Mouse (Mus musculus) lung, postnatal 36 days (tissue): ENCODE data around the gene Krtap19-1.
A peak's percentile ranks its signal among the peaks of the same experiment; 100 is the strongest.

Experiments used
- DNase-seq: peaks from one replicate; pipeline ENCODE4 v3.0.0; 2022; ENCODE audit warnings: mixed read lengths

The Krtap19-1 gene

GRCm38 (mm10) chr16:88869311-88869710, at the start of gene Krtap19-1:
Gene Krtap19-1 (minus strand): TSS chr16:88869411.
- no peak for DNase-seq

DNA sequence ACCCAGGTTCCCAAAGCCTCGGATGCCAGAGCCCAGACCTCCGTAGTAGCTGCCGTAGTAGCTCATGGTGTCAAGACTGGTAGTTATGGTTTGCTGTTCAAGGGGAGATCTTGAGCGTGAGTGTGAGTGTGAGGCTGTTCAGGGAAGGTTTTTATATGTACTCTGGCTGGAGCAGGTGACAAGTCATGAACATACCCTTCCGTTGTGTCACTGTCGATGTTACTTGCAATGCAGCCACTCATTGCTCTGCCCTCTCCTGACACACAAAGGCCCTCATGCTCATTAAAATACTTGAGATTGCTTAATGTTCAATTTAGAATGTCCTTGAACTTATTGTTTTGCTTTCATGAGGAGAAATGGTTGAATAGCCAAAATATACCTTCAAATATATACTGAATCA, 27.1 kb upstream of the Krtap19-1 start, which contains the start of gene Krtap19-5:
Gene Krtap19-5 (minus strand): TSS at position 101 of the 400 bp plus-strand sequence.
- no peak for DNase-seq

- DNase-seq: no peak
Observed at GRCm38 (mm10) chr16:88886870-88887269, 17.7 kb upstream of the Krtap19-1 start.

DNA sequence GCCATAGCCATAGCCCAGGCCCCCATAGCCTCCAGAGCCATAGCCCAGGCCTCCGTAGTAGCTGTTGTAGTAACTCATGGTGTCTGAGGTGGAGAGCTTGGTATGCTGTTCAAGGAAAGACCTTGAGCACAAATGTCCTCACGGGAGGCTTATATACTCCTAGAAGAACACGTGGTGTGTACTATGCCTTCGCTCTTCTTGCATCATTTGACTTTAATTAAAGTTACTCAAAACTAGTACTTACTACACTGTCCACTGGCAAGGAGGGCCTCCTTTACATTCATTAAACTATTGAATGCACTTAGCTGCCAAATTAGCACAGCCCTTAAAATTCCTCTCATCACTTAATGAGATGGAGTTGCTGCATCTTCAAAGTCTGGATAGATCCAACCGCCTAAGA, 15.8 kb upstream of the Krtap19-1 start, which contains the start of gene Krtap19-4:
Gene Krtap19-4 (minus strand): TSS at position 101 of the 400 bp plus-strand sequence.
- DNase-seq: no peak

- no peak for DNase-seq
Observed at GRCm38 (mm10) chr16:88877938-88878337, 8.7 kb upstream of the Krtap19-1 start, which contains the start of gene Krtap19-3. Gene Krtap19-3 (minus strand): TSS chr16:88878038.

- no peak for DNase-seq
Observed at GRCm38 (mm10) chr16:88874169-88874568, 5.0 kb upstream of the Krtap19-1 start, which contains the start of gene Krtap19-2. Gene Krtap19-2 (minus strand): TSS chr16:88874269.

DNA sequence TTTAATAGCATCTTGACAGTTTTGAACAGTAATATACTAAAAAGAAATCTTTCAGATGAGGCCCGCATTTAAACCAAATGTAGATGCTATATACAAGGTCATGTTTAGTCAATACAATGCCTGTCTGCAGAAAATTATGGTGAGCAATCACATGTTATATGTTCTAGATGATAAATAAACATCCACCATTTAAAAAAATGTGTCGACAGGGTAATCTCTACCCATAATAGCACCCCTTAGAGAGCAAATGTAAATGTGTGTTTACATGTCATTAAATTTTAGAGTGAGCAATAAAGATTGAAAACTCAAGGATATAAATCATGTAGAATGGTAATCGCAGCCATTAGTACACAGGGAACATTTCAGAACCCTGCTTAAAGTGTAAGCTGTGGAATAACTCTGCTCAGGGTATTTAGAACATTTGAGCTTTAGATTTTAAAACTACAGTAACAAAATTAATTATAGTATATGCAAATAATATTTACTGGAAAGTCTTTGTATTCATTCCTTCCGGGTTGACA, 4.3 kb downstream of the Krtap19-1 start:
- DNase-seq: no peak

- DNase-seq: peak; percentile 2
Observed at GRCm38 (mm10) chr16:88851450-88851849, 17.8 kb downstream of the Krtap19-1 start.

GRCm38 (mm10) chr16:88848558-88848957, 20.7 kb downstream of the Krtap19-1 start:
- no peak for DNase-seq

GRCm38 (mm10) chr16:88847363-88847762, 21.8 kb downstream of the Krtap19-1 start:
- DNase-seq: no peak

GRCm38 (mm10) chr16:88826978-88827377, 42.2 kb downstream of the Krtap19-1 start:
- DNase-seq: no peak

GRCm38 (mm10) chr16:88826095-88826652, 43.0 kb downstream of the Krtap19-1 start, which contains the start of gene Krtap14:
Gene Krtap14 (minus strand): TSS chr16:88826145.
- no peak for DNase-seq

DNA sequence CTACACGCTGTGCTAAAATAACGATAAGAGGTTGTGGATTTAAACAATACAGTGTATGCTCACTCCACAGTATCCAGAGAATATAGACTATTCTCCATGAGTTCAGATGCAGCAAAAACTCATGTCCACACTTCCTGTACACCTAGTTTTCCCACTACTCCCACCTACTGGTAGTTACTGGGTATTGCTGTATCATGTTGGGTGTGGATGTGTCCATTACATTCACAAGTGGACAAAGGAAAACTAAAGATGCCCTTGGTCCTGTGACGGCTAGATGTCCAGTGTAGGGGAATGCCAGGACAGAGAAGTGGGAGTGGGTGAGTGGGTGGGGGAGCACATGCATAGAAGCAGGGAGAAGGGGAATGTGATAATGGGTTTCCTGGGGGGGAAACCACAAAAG, 45.5 kb downstream of the Krtap19-1 start:
- peak; percentile 29 for DNase-seq

GRCm38 (mm10) chr16:88820066-88820465, 49.1 kb downstream of the Krtap19-1 start, which contains the start of gene Krtap15:
Gene Krtap15 (plus strand): TSS chr16:88820215.
- DNase-seq: no peak
